Mouse (Mus musculus) megakaryocyte, adult 5-6 weeks (primary cell): ENCODE measurements around the gene Slc25a11. TPM values are rescaled to one million over a fixed set of nuclear protein-coding genes. Genes with fewer than 3 reads are reported as not detected.
A peak's percentile ranks its signal among the peaks of the same experiment; 100 is the strongest.

Experiments
- ATAC-seq: 2 replicates; pipeline ENCODE4 v1.8.0; 2016; ENCODE audit warnings: mild to moderate bottlenecking, inconsistent platforms; ENCODE audit not compliant: poor library complexity, severe bottlenecking
- total RNA-seq, 2 experiments: library from RNA; stranded (forward) in 1 of 2; stranded (reverse) in 1 of 2; fragments of 153-499, 151-499 nt in 1 of 2; fragments of 221-1000, 200-1000 nt in 1 of 2; gene quantifications; 2 replicates each; pipeline versions ENCODE4 v1.2.3 to v1.2.4; 2015 to 2017

Slc25a11 gene
- total RNA-seq, 2 experiments from 2014 or later: 66.1 to 78.9 TPM

DNA sequence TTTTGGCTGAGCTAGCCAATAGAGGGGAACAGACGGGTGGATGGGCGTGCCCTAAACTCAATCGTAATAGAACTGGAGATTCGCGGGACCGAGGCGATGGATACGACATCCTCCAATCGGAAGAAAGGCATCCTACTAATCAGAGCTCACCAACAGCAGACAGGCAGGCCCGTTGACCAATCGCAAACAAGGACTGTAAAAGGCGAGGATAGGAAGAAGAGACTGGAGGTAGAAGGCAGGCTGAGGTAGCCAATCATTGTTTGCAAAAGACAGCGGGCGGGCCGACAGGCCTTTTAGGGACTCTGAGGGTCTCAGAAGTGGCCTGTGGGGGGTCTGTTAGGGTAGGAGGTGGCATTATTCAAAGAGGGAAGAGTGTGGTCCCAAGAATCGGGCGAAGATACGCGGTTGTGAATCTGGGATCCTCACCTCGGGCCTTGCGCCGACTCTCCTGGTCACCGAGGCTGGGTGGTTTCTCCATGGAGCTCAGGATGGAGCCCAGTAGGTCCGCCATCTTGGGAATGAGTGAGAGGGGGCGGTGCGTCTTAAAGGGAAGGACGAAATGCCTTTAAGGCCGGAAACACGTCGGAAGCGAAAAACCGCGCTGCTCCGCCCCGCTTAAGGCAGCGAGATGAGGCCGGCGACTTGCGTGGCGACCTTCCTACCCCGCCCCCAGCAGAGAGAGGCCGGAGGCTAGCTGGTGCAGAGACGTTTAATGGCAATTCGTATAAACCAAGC lies 21.7 kb upstream of the Slc25a11 start, which contains the start of gene Spag7:
Gene Spag7 (minus strand): TSS at position 646 of the 735 bp plus-strand sequence.
- ATAC-seq: peak; percentile 84

DNA sequence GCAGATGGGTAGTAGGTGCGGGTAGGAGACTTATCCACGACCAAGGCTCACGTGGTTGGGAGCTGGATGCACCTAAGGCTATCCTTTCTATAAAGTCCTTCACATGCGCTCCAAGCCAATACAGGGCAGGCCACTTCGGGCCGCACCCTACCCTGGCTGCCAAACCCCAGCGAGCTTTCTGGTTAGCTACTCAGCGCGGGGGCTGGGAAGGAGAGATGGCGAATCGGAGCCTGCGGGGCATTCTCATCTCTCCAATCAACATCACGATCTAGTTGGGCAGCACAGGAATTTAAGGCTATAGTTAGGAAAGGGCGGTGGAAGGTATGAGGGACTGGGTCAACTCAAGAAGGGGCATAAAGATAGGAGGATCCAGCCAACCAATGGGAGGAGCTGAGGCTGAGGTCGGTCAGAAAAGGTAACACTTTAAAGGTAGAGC lies 21.1 kb upstream of the Slc25a11 start:
- no peak; the same call in 1 of the 2 replicates for ATAC-seq

DNA sequence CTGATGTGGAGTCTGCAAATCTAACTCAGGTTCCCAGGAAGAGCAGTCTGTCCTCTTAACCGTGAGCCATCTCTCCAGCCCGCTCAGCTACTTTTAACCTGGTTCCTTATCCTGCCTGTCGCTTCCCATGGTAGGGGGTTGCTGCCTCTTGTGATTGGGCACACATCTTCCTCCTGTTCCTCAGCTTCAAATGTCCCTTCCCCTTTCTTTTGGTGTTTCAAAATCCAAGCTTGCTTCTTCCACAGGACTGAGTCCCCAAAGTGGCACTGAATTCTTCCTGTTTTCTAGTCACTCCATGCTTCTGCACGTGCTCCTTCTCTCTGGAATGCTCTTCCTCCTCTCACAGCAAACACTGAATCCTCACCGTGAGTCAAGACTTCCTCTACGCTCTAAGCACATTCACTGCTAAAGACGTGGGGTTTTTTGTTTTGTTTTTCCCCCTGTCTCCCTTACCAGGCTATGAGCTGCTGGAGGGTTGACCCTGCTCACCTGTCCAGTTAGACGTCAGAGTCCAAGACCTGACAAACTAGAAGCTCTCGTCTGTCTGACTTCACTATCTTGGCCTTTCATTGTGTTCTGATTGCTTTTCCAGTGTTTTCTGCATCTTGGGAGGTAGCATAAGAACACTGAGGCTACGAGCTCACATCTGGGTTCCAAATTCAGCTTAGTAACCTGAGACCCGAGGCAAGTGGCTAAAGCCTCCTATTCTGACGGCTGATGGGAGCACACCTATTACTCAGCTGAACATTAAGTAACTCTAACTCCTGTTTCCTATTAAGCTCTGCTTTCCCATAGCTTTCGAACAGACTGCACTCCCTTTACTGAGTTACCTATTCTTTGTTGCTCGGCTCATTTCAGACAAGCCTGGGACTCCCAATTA lies 20.2 kb upstream of the Slc25a11 start:
- no peak for ATAC-seq

DNA sequence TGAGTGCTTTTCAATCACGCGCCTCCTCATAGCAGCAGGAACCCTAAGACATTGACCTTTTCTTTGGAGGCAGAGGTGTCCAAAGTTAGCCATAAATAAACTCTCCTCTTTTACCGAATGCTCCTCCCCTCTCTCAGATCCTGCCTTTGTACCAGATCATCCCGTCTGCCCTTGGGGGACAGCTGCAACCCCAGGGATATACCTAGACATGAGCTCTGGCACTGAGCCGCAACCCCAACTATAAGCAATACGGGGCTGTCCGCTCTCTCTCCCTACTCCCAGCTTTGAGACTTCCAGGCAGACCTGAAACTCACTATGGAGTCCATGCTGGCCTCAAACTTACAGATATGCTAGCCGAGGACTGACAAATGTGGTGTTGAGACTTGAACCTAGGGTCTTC lies 19.4 kb upstream of the Slc25a11 start:
- no peak for ATAC-seq

DNA sequence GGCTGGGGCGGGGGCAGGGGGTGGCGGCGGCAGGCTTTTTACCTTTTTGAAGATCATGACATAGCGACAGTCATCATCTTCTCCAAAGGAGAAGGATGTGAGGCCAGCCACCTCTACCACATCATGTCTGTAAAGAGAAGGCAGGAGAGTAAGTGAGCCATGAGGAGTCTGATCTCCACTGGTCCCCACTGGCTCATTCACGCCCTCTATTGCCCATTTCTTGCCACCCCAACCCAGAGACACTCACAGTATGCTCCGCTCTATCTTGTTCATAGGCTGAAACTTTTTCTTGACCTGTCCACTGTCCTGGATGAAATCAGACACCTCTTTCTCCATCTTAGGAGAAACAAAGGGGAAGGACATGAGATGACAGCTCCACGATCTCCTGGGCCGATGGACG lies 17.5 kb upstream of the Slc25a11 start:
- ATAC-seq: no peak

DNA sequence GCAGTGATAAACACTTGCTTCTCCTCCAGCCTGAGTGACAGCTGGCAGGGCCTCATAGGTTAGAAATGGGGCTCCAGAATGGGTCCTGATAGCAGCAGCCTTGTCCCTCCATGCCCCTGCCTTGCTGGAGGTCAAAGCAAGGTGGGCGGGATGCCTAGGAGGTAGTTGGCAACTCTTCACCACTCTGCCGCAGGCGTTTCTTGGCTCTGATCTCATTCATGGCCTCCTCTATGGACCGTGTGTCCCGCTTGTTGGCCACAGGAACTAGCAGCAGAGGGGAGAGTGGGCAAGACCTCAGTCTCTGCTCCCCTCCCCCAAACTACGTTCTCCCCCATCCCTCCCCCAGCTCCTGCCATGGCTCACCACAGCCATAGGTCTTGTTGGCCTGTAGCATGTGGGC lies 16.7 kb upstream of the Slc25a11 start:
- no peak for ATAC-seq

DNA sequence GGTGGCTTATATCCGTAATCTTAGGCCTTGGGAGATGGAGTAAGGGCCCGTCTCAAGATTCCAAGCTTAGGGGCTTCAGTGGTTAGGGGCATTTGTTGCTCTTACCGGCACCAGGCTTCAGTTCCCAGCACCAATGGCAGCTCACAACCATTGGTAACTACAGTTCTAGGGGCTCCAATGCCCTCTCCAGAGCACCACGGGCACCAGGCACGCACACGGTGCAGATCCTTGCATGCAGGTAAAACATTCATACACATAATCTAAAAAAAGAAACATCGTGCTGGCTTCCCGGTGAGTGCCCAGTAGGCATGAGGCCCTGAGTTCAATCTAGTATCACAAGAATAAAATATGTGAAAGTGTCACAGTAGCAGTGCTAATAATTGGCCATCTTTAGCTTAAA lies 15.8 kb upstream of the Slc25a11 start:
- ATAC-seq: no peak

DNA sequence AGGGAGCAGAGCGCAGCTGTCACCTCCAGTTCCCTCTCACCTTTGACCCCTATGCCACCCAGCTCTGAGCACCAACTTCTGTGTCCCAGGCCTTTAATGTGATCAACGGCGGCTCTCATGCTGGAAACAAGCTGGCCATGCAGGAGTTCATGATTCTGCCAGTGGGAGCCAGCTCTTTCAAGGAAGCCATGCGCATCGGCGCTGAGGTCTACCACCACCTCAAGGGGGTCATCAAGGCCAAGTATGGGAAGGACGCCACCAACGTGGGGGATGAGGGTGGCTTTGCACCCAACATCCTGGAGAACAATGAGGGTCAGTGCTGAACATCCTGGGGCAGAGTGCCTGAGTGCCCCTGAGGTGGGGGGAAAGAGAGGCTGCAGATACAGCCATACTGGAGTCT lies 13.3 kb upstream of the Slc25a11 start:
- ATAC-seq: no peak

DNA sequence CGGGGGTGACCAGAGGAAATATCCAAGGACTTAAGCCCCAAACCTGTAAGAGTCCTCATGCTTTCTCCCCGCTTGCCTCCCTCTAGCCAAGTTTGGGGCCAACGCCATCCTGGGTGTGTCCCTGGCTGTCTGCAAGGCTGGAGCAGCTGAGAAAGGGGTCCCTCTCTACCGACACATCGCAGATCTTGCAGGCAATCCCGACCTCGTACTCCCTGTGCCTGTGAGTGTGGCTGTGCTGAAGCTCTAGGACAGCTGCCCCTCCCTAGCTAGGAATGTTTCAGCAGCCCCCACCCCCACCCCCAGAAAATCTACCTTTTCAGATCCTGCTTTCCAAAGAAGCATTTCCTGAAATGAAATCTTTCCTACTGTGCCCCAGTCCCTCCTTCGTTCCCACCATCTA lies 11.7 kb upstream of the Slc25a11 start:
- no peak for ATAC-seq

DNA sequence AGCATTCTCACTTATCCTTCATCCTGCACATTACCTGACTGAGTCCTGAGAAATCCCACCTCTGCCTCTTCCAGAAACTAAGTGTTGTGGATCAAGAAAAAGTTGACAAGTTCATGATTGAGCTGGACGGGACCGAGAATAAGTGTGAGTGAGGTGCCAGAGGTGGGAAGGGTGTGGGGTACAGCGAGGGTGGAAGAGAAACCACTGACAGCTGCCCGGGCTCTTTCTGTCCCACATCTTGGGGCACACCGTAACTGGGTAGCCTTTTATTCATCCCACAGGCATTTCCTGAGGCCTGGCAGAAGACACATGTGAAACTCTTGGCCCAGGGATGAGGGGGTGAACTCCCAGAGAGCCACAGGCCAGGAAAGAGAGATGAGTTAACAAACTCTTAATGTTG lies 11.2 kb upstream of the Slc25a11 start:
- no peak for ATAC-seq

DNA sequence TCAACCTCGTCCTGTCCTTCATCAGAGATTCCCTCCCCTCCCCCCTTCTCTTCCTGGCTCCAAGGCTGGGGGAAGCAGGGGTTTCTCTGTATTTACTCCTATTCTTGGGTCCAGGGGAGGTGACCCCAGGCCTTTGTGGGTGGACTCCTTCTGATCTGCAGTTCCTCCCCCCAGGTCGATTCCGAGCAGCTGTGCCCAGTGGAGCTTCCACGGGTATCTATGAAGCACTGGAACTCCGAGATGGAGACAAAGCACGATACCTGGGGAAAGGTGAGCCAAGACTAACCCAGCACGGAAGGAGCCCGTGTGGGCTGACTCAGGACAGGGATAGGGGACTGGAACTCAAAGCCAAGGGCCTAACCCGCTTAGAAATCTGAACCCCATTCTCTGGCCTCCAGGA lies 10.7 kb upstream of the Slc25a11 start:
- ATAC-seq: no peak

DNA sequence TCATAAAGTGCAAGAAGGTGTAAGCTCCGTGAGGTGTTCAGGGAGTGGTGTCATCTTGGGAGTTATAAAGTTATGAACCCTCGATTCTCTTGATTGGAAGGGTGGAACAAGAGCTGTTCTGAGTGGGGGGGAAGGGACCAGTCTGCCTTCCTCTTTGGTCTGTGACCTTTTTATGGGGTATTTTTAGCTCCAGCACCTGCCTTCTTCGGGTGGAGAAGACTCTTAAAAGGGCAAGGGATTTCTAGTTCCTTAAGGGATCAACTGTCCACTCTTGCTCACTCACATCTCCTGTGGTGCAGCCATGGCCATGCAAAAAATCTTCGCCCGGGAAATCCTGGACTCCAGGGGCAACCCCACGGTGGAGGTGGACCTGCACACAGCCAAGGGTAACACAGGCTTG lies 10.3 kb upstream of the Slc25a11 start:
- ATAC-seq: no peak

DNA sequence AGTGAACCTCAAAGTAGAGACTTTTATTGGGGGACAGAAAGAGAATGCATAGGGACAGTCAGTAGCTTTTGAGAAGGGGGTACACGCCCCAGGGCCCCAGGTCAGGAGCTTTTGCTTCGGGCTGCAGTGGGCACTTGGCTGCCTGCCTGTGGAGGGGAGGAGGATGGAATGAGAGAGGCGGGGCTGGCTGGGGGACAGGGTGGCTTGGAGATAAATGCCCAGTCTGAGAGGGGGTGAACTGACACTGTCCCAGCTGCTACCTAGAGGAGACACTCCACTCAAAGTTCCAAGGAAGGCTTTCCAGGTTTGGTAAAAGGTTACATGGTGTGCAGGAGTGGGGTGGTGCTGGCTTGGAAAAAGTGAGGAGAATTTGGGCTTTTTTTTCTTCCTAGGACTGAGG lies 9.7 kb upstream of the Slc25a11 start, which contains the start of gene Eno3:
Gene Eno3 (plus strand): TSS at position 239 of the 400 bp plus-strand sequence.
- no peak for ATAC-seq

DNA sequence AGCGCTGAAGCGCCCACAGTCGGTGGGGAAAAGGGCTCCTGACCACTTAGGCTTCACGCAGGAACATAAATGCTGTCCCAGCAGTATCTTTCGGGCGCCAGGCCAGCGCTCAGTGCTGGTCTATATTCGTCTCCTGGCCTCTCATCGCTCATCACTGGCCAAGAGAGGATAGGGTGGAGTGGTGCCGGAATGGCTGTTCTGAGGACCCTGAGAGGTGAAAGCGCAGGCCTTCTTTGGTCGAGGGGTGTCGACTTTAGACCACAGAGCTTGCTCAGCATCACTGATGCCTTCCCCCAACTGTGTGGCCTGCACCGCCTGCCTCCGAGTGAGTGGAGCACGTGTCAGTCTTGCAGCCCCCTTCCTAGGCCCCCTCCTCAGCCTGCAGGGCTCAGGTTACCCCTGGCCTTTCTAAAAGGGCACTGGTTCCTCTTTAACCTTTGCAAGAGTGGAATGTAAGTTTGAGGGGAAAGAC lies 9.2 kb upstream of the Slc25a11 start:
- ATAC-seq: no peak

DNA sequence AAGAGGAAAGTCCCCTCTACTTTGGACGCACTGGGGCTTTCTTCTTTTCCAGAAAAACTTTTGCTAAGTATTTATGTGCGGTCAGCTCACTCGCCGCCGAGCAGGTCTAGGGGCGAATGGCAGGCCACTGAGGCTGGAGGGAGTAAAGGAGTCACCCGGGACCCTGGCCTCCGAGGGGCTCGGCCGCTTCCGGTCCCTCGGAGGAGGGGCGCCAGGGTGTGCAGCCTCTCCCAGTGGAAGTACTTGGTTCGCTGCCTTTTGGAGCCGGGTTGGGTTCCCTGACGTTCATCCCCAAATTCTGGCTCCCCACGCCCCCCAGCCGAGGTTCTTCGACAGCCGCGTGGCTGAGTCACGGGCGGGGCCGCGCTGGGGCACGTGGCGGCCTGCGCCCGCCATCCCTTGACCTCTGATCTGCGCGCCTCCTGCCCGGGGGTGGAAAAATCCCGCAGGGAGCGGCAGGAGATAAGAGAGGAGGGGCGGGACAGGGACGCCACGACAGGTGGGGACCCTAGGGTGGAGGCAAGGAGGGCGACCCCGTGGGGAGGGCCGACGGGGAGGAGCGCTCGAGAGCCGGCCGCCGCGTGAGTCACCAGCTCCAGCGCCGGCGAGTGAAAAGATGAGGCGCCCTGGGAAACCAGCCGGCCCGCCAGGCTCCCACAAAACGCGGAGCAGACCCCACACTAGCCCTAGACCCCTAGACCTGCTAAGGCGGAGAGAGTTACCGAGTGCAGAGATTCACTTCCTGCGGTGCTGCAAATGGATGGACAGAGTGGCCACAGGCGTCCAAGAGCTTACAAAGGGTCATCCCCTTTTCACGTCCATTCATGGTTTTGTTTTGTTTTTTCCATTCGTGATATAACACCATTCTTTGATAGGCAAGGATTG lies 8.5 kb upstream of the Slc25a11 start:
- no peak for ATAC-seq

DNA sequence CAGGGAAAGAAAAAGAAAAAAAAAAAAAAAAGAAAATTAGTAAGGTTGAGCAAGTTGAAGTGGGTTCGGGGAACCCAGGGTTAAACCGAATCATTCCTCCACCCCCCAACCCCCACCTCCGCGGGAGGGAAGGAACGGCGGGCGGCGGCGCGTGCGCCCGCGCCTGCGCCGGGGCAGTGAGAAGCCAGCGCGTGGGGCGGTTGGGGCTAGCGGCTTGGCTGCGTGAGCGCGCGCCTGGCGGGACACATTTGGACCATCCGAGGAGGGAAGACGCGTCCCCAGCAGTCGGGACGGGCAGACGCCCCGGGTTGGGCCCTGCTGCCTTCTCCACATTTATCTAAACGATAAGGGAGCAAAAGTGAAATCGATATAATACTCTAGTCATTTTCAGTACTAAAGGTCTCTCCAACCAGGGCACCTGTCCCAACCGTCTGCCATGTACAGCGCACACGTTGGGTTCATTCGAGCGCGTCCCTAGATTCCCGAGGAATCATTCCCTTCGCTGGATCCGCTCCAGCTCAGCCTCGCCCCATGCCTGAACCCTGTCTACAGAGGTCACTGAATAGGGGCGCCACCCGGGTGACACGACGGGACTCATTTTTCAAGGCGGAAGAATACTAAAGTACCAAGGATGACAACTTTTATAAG lies 7.8 kb upstream of the Slc25a11 start:
- ATAC-seq: peak; percentile 32

DNA sequence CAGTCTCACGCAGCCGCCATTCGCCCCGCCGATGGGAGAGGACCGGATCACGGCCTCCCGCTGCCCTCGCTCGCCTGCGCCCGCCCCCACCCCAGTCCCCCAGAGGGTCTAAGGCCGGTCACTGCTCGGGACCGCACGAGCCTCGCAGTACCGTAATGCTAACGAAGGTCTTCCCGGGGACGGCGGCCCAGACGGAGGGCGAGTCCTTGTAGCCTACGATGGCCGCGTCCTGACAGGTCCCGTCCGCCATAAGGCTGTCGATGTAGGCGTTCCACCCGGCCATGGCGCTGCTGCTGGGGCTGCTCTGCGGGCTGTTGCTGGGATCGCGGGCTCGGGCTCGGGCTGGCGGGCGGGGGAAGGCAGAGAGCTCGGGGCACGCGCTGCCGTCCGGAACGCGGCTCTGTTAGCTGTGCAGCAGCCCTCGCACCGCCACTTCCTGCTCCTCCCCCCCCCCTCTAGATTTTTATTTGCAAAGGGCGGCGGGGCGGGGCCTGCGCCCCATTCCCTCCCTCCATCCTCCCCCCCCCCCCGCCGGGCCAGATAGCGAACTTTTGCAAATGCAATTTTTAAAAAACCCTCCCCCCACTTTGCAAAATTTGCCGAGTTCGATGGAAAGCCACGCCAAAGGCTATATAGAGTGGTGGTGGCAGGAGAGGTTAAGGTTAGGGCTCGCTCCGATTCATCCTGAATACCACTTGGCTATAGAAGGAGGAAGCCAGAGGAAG lies 7.1 kb upstream of the Slc25a11 start, which contains the start of gene Pfn1:
Gene Pfn1 (minus strand): TSS at position 447 of the 725 bp plus-strand sequence.
- ATAC-seq: peak; percentile 53

DNA sequence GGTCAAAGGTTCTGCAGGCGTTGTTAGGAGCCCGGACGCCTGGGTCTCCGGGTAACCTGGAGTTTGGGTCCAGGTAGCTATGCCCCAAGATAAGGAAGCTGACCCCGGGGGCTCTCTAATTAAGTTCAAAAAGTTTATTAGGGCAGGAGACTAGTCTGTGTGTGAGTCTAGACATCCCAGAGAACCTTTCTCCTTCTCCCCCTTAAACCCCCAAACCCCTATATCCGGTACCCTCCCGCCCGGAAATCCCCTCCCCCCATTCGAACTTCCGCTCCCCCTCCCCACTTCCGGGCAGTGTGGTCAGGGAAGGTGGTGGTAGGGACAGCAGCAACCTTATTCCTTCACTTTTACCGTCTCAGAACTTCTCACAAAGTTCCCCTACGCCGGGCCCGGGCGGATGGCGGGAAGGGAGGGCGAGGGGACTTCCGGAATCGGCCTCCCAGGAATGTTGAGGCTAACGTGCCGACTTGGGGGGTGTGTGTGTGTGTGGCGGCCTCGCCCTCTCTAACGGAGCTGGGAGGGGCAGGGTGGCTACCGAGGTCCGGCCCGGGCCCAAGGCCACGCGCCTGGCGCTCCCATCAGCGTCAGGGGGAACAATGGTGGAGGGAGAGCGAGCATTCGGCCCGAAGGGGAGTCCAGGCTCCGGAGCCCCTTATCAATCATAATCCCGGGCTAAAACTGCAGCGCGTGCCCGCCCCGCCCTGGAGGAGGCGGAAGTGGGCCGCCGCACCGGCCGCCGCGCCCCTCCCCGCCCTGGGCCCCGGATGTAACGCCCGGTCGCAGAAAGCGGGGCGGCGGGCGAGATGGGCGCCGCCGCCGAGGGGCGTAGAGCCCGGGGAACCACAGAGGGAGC lies 6.3 kb upstream of the Slc25a11 start:
- ATAC-seq: peak; percentile 29
